Mouse (Mus musculus) adrenal gland, adult 2 months (tissue): ENCODE data around the gene Tpk1. TPM values are rescaled to one million over a fixed set of nuclear protein-coding genes. Genes with fewer than 3 reads are reported as not detected.
"Not testable (repeated sequence)": the region's sequence is repeated elsewhere in the genome, so short reads cannot be mapped to it uniquely, and the experiment has no call there.

Experiments used
- DNase-seq: peaks from one replicate; pipeline ENCODE4 v3.0.0; 2021
- polyA plus RNA-seq: library from polyadenylated mRNA; depleted of rRNA; stranded (reverse); fragments of >200 nt; gene quantifications from 2 replicates; pipeline ENCODE4 v1.2.3, GENCODE M21; 2012
- total RNA-seq, 2 experiments: library from RNA; stranded (reverse); gene quantifications; 2 replicates each; pipeline ENCODE4 v1.2.3; 2021

Gene Tpk1
- total and polyA plus RNA-seq, 3 experiments: 2.3 to 23.1 (median 8.4) TPM

- DNase-seq: no peak
These were observed 25.5 kb downstream of the Tpk1 start for GRCm38 (mm10) chr6:43640621-43641020.

- no peak for DNase-seq
These were observed 27.2 kb downstream of the Tpk1 start for GRCm38 (mm10) chr6:43638865-43639264.

- no peak for DNase-seq
These were observed 28.0 kb downstream of the Tpk1 start for GRCm38 (mm10) chr6:43638119-43638518.

GRCm38 (mm10) chr6:43636980-43637638 lies 29.0 kb downstream of the Tpk1 start:
- no peak for DNase-seq

- DNase-seq: no peak
These were observed 32.6 kb downstream of the Tpk1 start for GRCm38 (mm10) chr6:43633308-43633963.

- no peak for DNase-seq
These were observed 33.2 kb downstream of the Tpk1 start for GRCm38 (mm10) chr6:43632871-43633270.

- DNase-seq: not testable (repeated sequence)
These were observed 42.6 kb downstream of the Tpk1 start for GRCm38 (mm10) chr6:43623448-43623847.

- no peak for DNase-seq
These were observed 46.8 kb downstream of the Tpk1 start for GRCm38 (mm10) chr6:43619258-43619657.

GRCm38 (mm10) chr6:43611770-43612169 lies 54.3 kb downstream of the Tpk1 start:
- no peak for DNase-seq

GRCm38 (mm10) chr6:43590841-43591541 lies 75.1 kb downstream of the Tpk1 start:
- no peak for DNase-seq

GRCm38 (mm10) chr6:43585274-43585673 lies 80.8 kb downstream of the Tpk1 start:
- DNase-seq: no peak

- no peak for DNase-seq
These were observed 84.3 kb downstream of the Tpk1 start for GRCm38 (mm10) chr6:43581809-43582208.

GRCm38 (mm10) chr6:43567885-43568284 lies 98.2 kb downstream of the Tpk1 start:
- DNase-seq: no peak

- DNase-seq: no peak
These were observed 103.6 kb downstream of the Tpk1 start for GRCm38 (mm10) chr6:43562474-43562873.

- DNase-seq: no peak
These were observed 114.7 kb downstream of the Tpk1 start for GRCm38 (mm10) chr6:43551410-43551809.

GRCm38 (mm10) chr6:43546537-43546936 lies 119.5 kb downstream of the Tpk1 start:
- DNase-seq: no peak

GRCm38 (mm10) chr6:43537252-43537870 lies 128.7 kb downstream of the Tpk1 start:
- DNase-seq: no peak

GRCm38 (mm10) chr6:43535459-43535858 lies 130.6 kb downstream of the Tpk1 start:
- DNase-seq: no peak

- DNase-seq: no peak
These were observed 132.8 kb downstream of the Tpk1 start for GRCm38 (mm10) chr6:43533323-43533722.

GRCm38 (mm10) chr6:43532822-43533221 lies 133.3 kb downstream of the Tpk1 start:
- no peak for DNase-seq

- no peak for DNase-seq
These were observed 134.1 kb downstream of the Tpk1 start for GRCm38 (mm10) chr6:43531996-43532395.

- DNase-seq: no peak
These were observed 137.1 kb downstream of the Tpk1 start for GRCm38 (mm10) chr6:43528996-43529395.

- no peak for DNase-seq
These were observed 141.1 kb downstream of the Tpk1 start for GRCm38 (mm10) chr6:43525028-43525427.
